Comparison of ENCODE assay signal across 21 mouse cellular contexts in genomic region chr3:101902344-101902743, GRCm38 (mm10). TPM values are rescaled to one million over a fixed set of nuclear protein-coding genes. Genes with fewer than 3 reads are reported as not detected.
DNase-seq lines count a peak whose midpoint lies in the region; ATAC-seq and TF ChIP-seq lines count a peak whose summit lies in the region.
"Had no signal": no experiment of that assay in that cellular context is flagged by ENCODE, and none has a peak within 500 bp of the region (broad histone marks: within the 10 kb centered on the region; RNA-seq: fewer than 3 reads in every experiment).

No protein-coding gene starts in this region.

- H3K36me3 ChIP-seq in heart, embryonic 16.5 days (ENCODE audit: control insufficient read depth, insufficient read depth): no peaks in the 10 kb centered on the region
- H3K36me3 ChIP-seq in lung, embryonic 16.5 days (ENCODE audit: control insufficient read depth, insufficient read depth, low read length): no peaks in the 10 kb centered on the region
- H3K36me3 ChIP-seq: midbrain, embryonic 15.5 days had no signal

- H3K4me2 ChIP-seq in heart, embryonic 16.5 days (ENCODE audit: low read depth, low read length): peak overlapping the region; percentile 4; the same call in 1 of the 2 replicates
- no peak overlapping the region for H3K4me2 ChIP-seq in lung, embryonic 16.5 days (ENCODE audit: low read depth, low read length)
- H3K4me2 ChIP-seq: midbrain, embryonic 15.5 days had no signal

- DNase-seq in heart, adult 11 months: peak; percentile 33
- no peak for DNase-seq in heart, adult 8-10 months (ENCODE audit: low spot score)
- no peak for DNase-seq in heart, adult 9 months (ENCODE audit: low spot score in 2 of 2)
- no peak for DNase-seq in lung, adult 2 months
- DNase-seq in lung, postnatal 36 days: peak; percentile 31
- DNase-seq in cerebellum, postnatal 10 days: no peak
- DNase-seq: gastrocnemius, postnatal 14 days; kidney, postnatal 10 days; liver, postnatal 0 days; thymus, adult 2 months had no signal

- H3K4me1 ChIP-seq in heart, embryonic 16.5 days (ENCODE audit: control insufficient read depth, insufficient read depth, low read length): peaks cover 33% of the 10 kb centered on the region
- H3K4me1 ChIP-seq in lung, embryonic 16.5 days (replicated peaks; ENCODE audit: control insufficient read depth, insufficient read depth, low read length): peaks cover 14% of the 10 kb centered on the region; the same call in 1 of the 2 replicates
- peaks cover 12% of the 10 kb centered on the region for H3K4me1 ChIP-seq in lung, adult 2 months (ENCODE audit: control insufficient read depth, insufficient read depth, low read length)

- H3K27ac ChIP-seq in heart, embryonic 16.5 days (ENCODE audit: low read length): peak overlapping the region; percentile 25
- H3K27ac ChIP-seq in lung, embryonic 16.5 days (ENCODE audit: low read length): peak overlapping the region; percentile 31; the same call in 1 of the 2 replicates
- H3K27ac ChIP-seq: midbrain, embryonic 15.5 days had no signal

- H3K4me3 ChIP-seq in heart, embryonic 16.5 days (ENCODE audit: low read length): no peak overlapping the region
- H3K4me3 ChIP-seq in lung, embryonic 16.5 days (ENCODE audit: low read length): no peak overlapping the region
- no peak overlapping the region for H3K4me3 ChIP-seq in lung, adult 2 months (replicated peaks; ENCODE audit: extremely low read depth, low read depth, low read length)
- H3K4me3 ChIP-seq: erythroblast, embryonic 14.5 days; midbrain, embryonic 15.5 days; myocyte had no signal

- no peaks in the 10 kb centered on the region for H3K9me3 ChIP-seq in heart, embryonic 16.5 days (replicated peaks; ENCODE audit: control insufficient read depth, low read length)
- H3K9me3 ChIP-seq in lung, embryonic 16.5 days (ENCODE audit: control insufficient read depth, low read length): no peaks in the 10 kb centered on the region
- H3K9me3 ChIP-seq: midbrain, embryonic 15.5 days had no signal

- no peak for TF ChIP-seq POLR2A in lung, adult 2 months (IDR thresholded peaks at IDR 0.05; ENCODE audit: borderline replicate concordance, extremely low read depth, low read depth, low read length)

- WGBS in heart, embryonic 16.5 days: 32% methylated on average over 7 of the region's 7 CpGs
- 36% methylated on average over 7 of the region's 7 CpGs for WGBS in lung, embryonic 16.5 days
- WGBS in lung, adult 2 months: 57% methylated on average over 7 of the region's 7 CpGs

- ATAC-seq in heart, embryonic 16.5 days (replicated peaks; ENCODE audit: extremely low read depth, insufficient read depth, low FRiP score): peak; percentile 61; the same call in 1 of the 2 replicates
- ATAC-seq in lung, embryonic 16.5 days (ENCODE audit: low read depth): peak; percentile 66
- ATAC-seq: hindbrain, embryonic 16.5 days; intestine, embryonic 16.5 days; liver, postnatal 0 days had no signal

- H3K9ac ChIP-seq in heart, embryonic 16.5 days (ENCODE audit: low read length): no peak overlapping the region; the same call in 1 of the 2 replicates
- no peak overlapping the region for H3K9ac ChIP-seq in lung, embryonic 16.5 days (ENCODE audit: low read length)
- H3K9ac ChIP-seq: liver, postnatal 0 days; midbrain, embryonic 15.5 days had no signal

- no peaks in the 10 kb centered on the region for H3K27me3 ChIP-seq in heart, embryonic 16.5 days (ENCODE audit: control insufficient read depth, insufficient read depth, low read length)
- no peaks in the 10 kb centered on the region for H3K27me3 ChIP-seq in lung, embryonic 16.5 days (ENCODE audit: control insufficient read depth, insufficient read depth, low read depth, low read length)
- H3K27me3 ChIP-seq: midbrain, embryonic 15.5 days had no signal

- TF ChIP-seq CTCF in lung, adult 2 months (IDR thresholded peaks at IDR 0.05; ENCODE audit: insufficient read depth, low read length): no peak

RNA-seq across cellular contexts. Expression of gene Slc22a15, which starts 21.9 kb away (rescaled TPM):
- total RNA-seq in heart, adult 8-10 months (2022): 1 to 10 TPM; 1.8 to 2.4 (median 2.2) TPM
- polyA plus RNA-seq in heart, embryonic 16.5 days (2015; fragmentation: Nextera tagmentation; extraction: Ambion mirVana): 3.5 and 4.1 TPM in 2 replicates
- polyA plus RNA-seq in lung, embryonic 16.5 days (2015; fragmentation: Nextera tagmentation; extraction: Ambion mirVana): 3.7 and 4.0 TPM in 2 replicates
- 11.0 and 11.6 TPM in 2 replicates for polyA plus RNA-seq in lung, adult 2 months (2012; rRNA removed)
- polyA plus RNA-seq: erythroblast, embryonic 14.5 days had no signal

RNA-seq across cellular contexts. Expression of gene Mab21l3, which starts 53.6 kb away (rescaled TPM):
- total RNA-seq in heart, adult 8-10 months (2022): not detected
- 0.29 and 0.38 TPM in 2 replicates for polyA plus RNA-seq in heart, embryonic 16.5 days (2015; fragmentation: Nextera tagmentation; extraction: Ambion mirVana)
- polyA plus RNA-seq in lung, embryonic 16.5 days (2015; fragmentation: Nextera tagmentation; extraction: Ambion mirVana): 0.36 and 0.43 TPM in 2 replicates
- 0.19 and 0.53 TPM in 2 replicates for polyA plus RNA-seq in lung, adult 2 months (2012; rRNA removed)
- total RNA-seq: gastrocnemius, postnatal 14 days; hematopoietic stem cell, adult 5-6 weeks; layer of hippocampus, adult 8-10 months; megakaryocyte-erythroid progenitor cell, adult 5-6 weeks had no signal
- polyA plus RNA-seq: erythroblast, embryonic 14.5 days; liver, adult 2 months; liver, postnatal 0 days had no signal

Comparison
In these comparisons a context has a peak if more than half of its experiments do, and no peak if none do; other contexts are left out.
1. DNase-seq: peak in heart, adult 11 months (single experiment) and lung, postnatal 36 days (single experiment); none in heart, adult 8-10 months (single experiment), heart, adult 9 months (0 of 2), lung, adult 2 months (single experiment) and cerebellum, postnatal 10 days (0 of 2).